Mouse (Mus musculus) heart, embryonic 16.5 days (tissue): ENCODE results near the gene Nt5c3b. TPM values are rescaled to one million over a fixed set of nuclear protein-coding genes. Genes with fewer than 3 reads are reported as not detected.
A peak's percentile ranks its signal among the peaks of the same experiment; 100 is the strongest.

ENCODE experiments used
- ATAC-seq: fragments of 200-750 bp; cut with Nextera tagmentation; replicated peaks from 2 replicates; pipeline ENCODE4 v1.8.0; 2017; ENCODE audit warnings: moderate number of reproducible peaks; ENCODE audit not compliant: insufficient read depth, low FRiP score; ENCODE audit errors: extremely low read depth
- H3K27ac ChIP-seq: fragments of 300-500 bp; sonication (generic); 2 replicates; pipeline ENCODE4 v1.5.1; 2014; ENCODE audit warnings: mild to moderate bottlenecking, low read length, control low read depth, moderate library complexity
- H3K27me3 ChIP-seq: fragments of 300-500 bp; sonication (generic); 2 replicates; pipeline ENCODE4 v1.6.1; 2014; ENCODE audit warnings: low read length, mixed read lengths; ENCODE audit not compliant: control insufficient read depth, insufficient read depth
- H3K36me3 ChIP-seq: fragments of 300-500 bp; sonication (generic); 2 replicates; pipeline ENCODE4 v1.6.1; 2014; ENCODE audit not compliant: control insufficient read depth, insufficient read depth
- H3K4me1 ChIP-seq: fragments of 300-500 bp; sonication (generic); 2 replicates; pipeline ENCODE4 v1.6.1; 2014; ENCODE audit warnings: low read length, mixed read lengths; ENCODE audit not compliant: control insufficient read depth, insufficient read depth
- H3K4me2 ChIP-seq: fragments of 300-500 bp; sonication (generic); 2 replicates; pipeline ENCODE4 v1.6.1; 2014; ENCODE audit warnings: low read depth, mild to moderate bottlenecking, control low read depth, low read length
- H3K4me3 ChIP-seq: fragments of 300-500 bp; sonication (generic); 2 replicates; pipeline ENCODE4 v1.5.1; 2014; ENCODE audit warnings: mild to moderate bottlenecking, control low read depth, low read length
- H3K9ac ChIP-seq: fragments of 300-500 bp; sonication (generic); 2 replicates; pipeline ENCODE4 v1.6.1; 2014; ENCODE audit warnings: low read length, control low read depth
- H3K9me3 ChIP-seq: fragments of 300-500 bp; sonication (generic); replicated peaks from 2 replicates; pipeline ENCODE4 v1.6.1; 2016; ENCODE audit warnings: low read length; ENCODE audit not compliant: control insufficient read depth
- WGBS: fragments of 180-500 bp; shearing (Covaris S2); extraction: QIAGEN DNeasy Blood & Tissue Kit; methylation state at CpG from one replicate; pipeline ENCODE4 v1.1.7; 2014; 5-methylcytosine and 5-hydroxymethylcytosine counted together
- polyA plus RNA-seq: library from polyadenylated mRNA; unstranded; fragments of >200 nt; fragmentation: Nextera tagmentation; extraction: Ambion mirVana; gene quantifications from 2 replicates; pipeline ENCODE4 v1.2.1, GENCODE M21; 2015

Nt5c3b gene
- polyA plus RNA-seq, 1 experiment from 2014 or later, result 110 TPM

GRCm38 (mm10) chr11:100406995-100407705 lies 34.5 kb downstream of the Nt5c3b start:
- H3K27me3 ChIP-seq, result no peaks in the 10 kb centered on the region
- ATAC-seq, result no peak
- peaks cover 8% of the 10 kb centered on the region for H3K36me3 ChIP-seq
- H3K27ac ChIP-seq, result no peak overlapping the region
- 84% methylated on average over 5 of the region's 5 CpGs for WGBS
- H3K4me1 ChIP-seq, result peaks cover 32% of the 10 kb centered on the region
- no peak overlapping the region for H3K4me3 ChIP-seq
- no peak overlapping the region for H3K4me2 ChIP-seq
- H3K9me3 ChIP-seq, result no peaks in the 10 kb centered on the region
- H3K9ac ChIP-seq, result 0 out of 2 replicates have a peak overlapping the region, but pooled peaks have one; percentile 22

GRCm38 (mm10) chr11:100406273-100406672 lies 35.3 kb downstream of the Nt5c3b start:
- 78% methylated on average over 8 of the region's 8 CpGs for WGBS
- no peak overlapping the region for H3K4me2 ChIP-seq
- ATAC-seq, result no peak
- H3K27ac ChIP-seq, result no peak overlapping the region
- peaks cover 37% of the 10 kb centered on the region for H3K4me1 ChIP-seq
- H3K4me3 ChIP-seq, result no peak overlapping the region
- no peak overlapping the region for H3K9ac ChIP-seq
- H3K9me3 ChIP-seq, result no peaks in the 10 kb centered on the region
- peaks cover 8% of the 10 kb centered on the region for H3K36me3 ChIP-seq
- H3K27me3 ChIP-seq, result no peaks in the 10 kb centered on the region

- peaks cover 5% of the 10 kb centered on the region; the same call in 1 of the 2 replicates for H3K36me3 ChIP-seq
- H3K4me1 ChIP-seq, result peaks cover 51% of the 10 kb centered on the region
- 89% methylated on average over 3 of the region's 3 CpGs for WGBS
- no peaks in the 10 kb centered on the region for H3K9me3 ChIP-seq
- no peak for ATAC-seq
- no peaks in the 10 kb centered on the region for H3K27me3 ChIP-seq
- H3K27ac ChIP-seq, result peak overlapping the region; percentile 95
- no peak overlapping the region for H3K9ac ChIP-seq
- no peak overlapping the region for H3K4me2 ChIP-seq
- no peak overlapping the region for H3K4me3 ChIP-seq
Observed at GRCm38 (mm10) chr11:100404456-100405074, 37.0 kb downstream of the Nt5c3b start.

GRCm38 (mm10) chr11:100403445-100404134 lies 38.0 kb downstream of the Nt5c3b start:
- ATAC-seq, result peak; percentile 52
- Histone ChIP-seq H3K4me2 (peak overlapping the region; percentile 14), H3K4me3 (no peak overlapping the region), H3K27me3 (no peaks in the 10 kb centered on the region), H3K9ac (peak overlapping the region; percentile 9), H3K4me1 (peaks cover 53% of the 10 kb centered on the region), H3K36me3 (peaks cover 2% of the 10 kb centered on the region; the same call in 1 of the 2 replicates), H3K9me3 (no peaks in the 10 kb centered on the region), H3K27ac (peak overlapping the region; percentile 95)
- 24% methylated on average over 10 of the region's 10 CpGs for WGBS

- no peaks in the 10 kb centered on the region for H3K9me3 ChIP-seq
- H3K4me1 ChIP-seq, result peaks cover 50% of the 10 kb centered on the region
- peak overlapping the region; percentile 16 for H3K9ac ChIP-seq
- peak overlapping the region; percentile 34 for H3K4me2 ChIP-seq
- peak overlapping the region; percentile 95 for H3K27ac ChIP-seq
- WGBS, result 39% methylated on average over 2 of the region's 2 CpGs
- no peaks in the 10 kb centered on the region for H3K27me3 ChIP-seq
- no peak overlapping the region for H3K4me3 ChIP-seq
- ATAC-seq, result no peak
- H3K36me3 ChIP-seq, result no peaks in the 10 kb centered on the region
Observed at GRCm38 (mm10) chr11:100402682-100403081, 38.9 kb downstream of the Nt5c3b start.

GRCm38 (mm10) chr11:100402240-100402639 lies 39.4 kb downstream of the Nt5c3b start:
- H3K4me1 ChIP-seq, result peaks cover 50% of the 10 kb centered on the region
- H3K4me3 ChIP-seq, result peak overlapping the region; percentile 13; the same call in 1 of the 2 replicates
- peak overlapping the region; percentile 48 for H3K4me2 ChIP-seq
- H3K27me3 ChIP-seq, result no peaks in the 10 kb centered on the region
- no peaks in the 10 kb centered on the region for H3K36me3 ChIP-seq
- no peaks in the 10 kb centered on the region for H3K9me3 ChIP-seq
- peak overlapping the region; percentile 95 for H3K27ac ChIP-seq
- peak overlapping the region; percentile 47 for H3K9ac ChIP-seq
- 10% methylated on average over 6 of the region's 6 CpGs for WGBS
- peak; percentile 46 for ATAC-seq

GRCm38 (mm10) chr11:100400842-100401241 lies 40.8 kb downstream of the Nt5c3b start:
- Histone ChIP-seq H3K4me2 (no peak overlapping the region), H3K9ac (no peak overlapping the region), H3K27me3 (no peaks in the 10 kb centered on the region), H3K4me1 (peaks cover 55% of the 10 kb centered on the region), H3K9me3 (no peaks in the 10 kb centered on the region), H3K36me3 (no peaks in the 10 kb centered on the region), H3K27ac (peak overlapping the region; percentile 95), H3K4me3 (no peak overlapping the region)
- WGBS, result 52% methylated on average over 6 of the region's 6 CpGs
- no peak for ATAC-seq

GRCm38 (mm10) chr11:100399727-100400538 lies 41.7 kb downstream of the Nt5c3b start:
- H3K27ac ChIP-seq, result peak overlapping the region; percentile 53
- no peaks in the 10 kb centered on the region for H3K9me3 ChIP-seq
- H3K36me3 ChIP-seq, result no peaks in the 10 kb centered on the region
- no peak overlapping the region for H3K4me3 ChIP-seq
- H3K9ac ChIP-seq, result no peak overlapping the region
- no peaks in the 10 kb centered on the region for H3K27me3 ChIP-seq
- H3K4me1 ChIP-seq, result peaks cover 61% of the 10 kb centered on the region
- 69% methylated on average over 12 of the region's 12 CpGs for WGBS
- no peak overlapping the region for H3K4me2 ChIP-seq
- no peak for ATAC-seq
